13 mouse cellular contexts compared by ENCODE assay signal in genomic region chr19:45854521-45854920, GRCm38 (mm10). TPM values are rescaled to one million over a fixed set of nuclear protein-coding genes. Genes with fewer than 3 reads are reported as not detected.
DNase-seq lines count a peak whose midpoint lies in the region; ATAC-seq and TF ChIP-seq lines count a peak whose summit lies in the region.
"Had no signal": no experiment of that assay in that cellular context is flagged by ENCODE, and none has a peak within 500 bp of the region (broad histone marks: within the 10 kb centered on the region; RNA-seq: fewer than 3 reads in every experiment).

No protein-coding gene starts in this region.

- no peaks in the 10 kb centered on the region for H3K27me3 ChIP-seq in midbrain, postnatal 0 days (ENCODE audit: insufficient read depth, low read length)
- no peaks in the 10 kb centered on the region for H3K27me3 ChIP-seq in midbrain, embryonic 10.5 days (ENCODE audit: low read depth, poor library complexity, severe bottlenecking)
- no peaks in the 10 kb centered on the region for H3K27me3 ChIP-seq in hindbrain, embryonic 16.5 days (replicated peaks; ENCODE audit: control insufficient read depth, insufficient read depth, low read length)
- H3K27me3 ChIP-seq: megakaryocyte, embryonic 14.5 days; neural tube, embryonic 12.5 days had no signal

- peak; percentile 10; the same call in 1 of the 2 replicates for ATAC-seq in cerebellum, adult (ENCODE audit: insufficient number of reproducible peaks, low FRiP score, low TSS enrichment)
- ATAC-seq in midbrain, postnatal 0 days (ENCODE audit: low FRiP score): no peak
- peak; percentile 67 for ATAC-seq in hindbrain, embryonic 16.5 days
- ATAC-seq: liver, postnatal 0 days had no signal

- no peaks in the 10 kb centered on the region for H3K36me3 ChIP-seq in midbrain, postnatal 0 days (ENCODE audit: insufficient read depth, low read length)
- H3K36me3 ChIP-seq in midbrain, embryonic 10.5 days: no peaks in the 10 kb centered on the region
- no peaks in the 10 kb centered on the region for H3K36me3 ChIP-seq in hindbrain, embryonic 16.5 days (ENCODE audit: control insufficient read depth, insufficient read depth, low read length)
- H3K36me3 ChIP-seq: limb, embryonic 10.5 days; neural tube, embryonic 12.5 days had no signal

- H3K4me3 ChIP-seq in midbrain, postnatal 0 days (ENCODE audit: low read depth, low read length): no peak overlapping the region
- no peak overlapping the region for H3K4me3 ChIP-seq in midbrain, embryonic 10.5 days
- H3K4me3 ChIP-seq in hindbrain, embryonic 16.5 days (ENCODE audit: low read length): no peak overlapping the region
- H3K4me3 ChIP-seq: erythroblast, embryonic 14.5 days; limb, embryonic 10.5 days; megakaryocyte, embryonic 14.5 days; neural tube, embryonic 12.5 days had no signal

- no peak for TF ChIP-seq CTCF in midbrain, postnatal 0 days (IDR thresholded peaks at IDR 0.05)

- H3K4me1 ChIP-seq in midbrain, postnatal 0 days (ENCODE audit: insufficient read depth, low read length): no peaks in the 10 kb centered on the region
- H3K4me1 ChIP-seq in midbrain, embryonic 10.5 days: peaks cover 4% of the 10 kb centered on the region; the same call in 1 of the 2 replicates
- H3K4me1 ChIP-seq in hindbrain, embryonic 16.5 days (ENCODE audit: control insufficient read depth, insufficient read depth, low read depth, low read length): peaks cover 3% of the 10 kb centered on the region; the same call in 1 of the 2 replicates
- H3K4me1 ChIP-seq: limb, embryonic 10.5 days; megakaryocyte, embryonic 14.5 days; neural tube, embryonic 12.5 days had no signal

- H3K4me2 ChIP-seq in midbrain, postnatal 0 days (ENCODE audit: low read depth, low read length, poor library complexity, severe bottlenecking): no peak overlapping the region
- H3K4me2 ChIP-seq in hindbrain, embryonic 16.5 days (ENCODE audit: low read length): no peak overlapping the region
- H3K4me2 ChIP-seq: neural tube, embryonic 12.5 days had no signal

- no peak overlapping the region for H3K9ac ChIP-seq in midbrain, postnatal 0 days (replicated peaks; ENCODE audit: low read length, poor library complexity, severe bottlenecking)
- no peak overlapping the region for H3K9ac ChIP-seq in hindbrain, embryonic 16.5 days (ENCODE audit: low read depth, low read length)
- H3K9ac ChIP-seq: liver, postnatal 0 days; neural tube, embryonic 12.5 days had no signal

- DNase-seq in cerebellum, adult 9-10 months: no peak
- peak; percentile 37 for DNase-seq in midbrain, postnatal 0 days (ENCODE audit: low spot score)
- DNase-seq in midbrain, embryonic 10.5 days (ENCODE audit: low spot score): no peak
- DNase-seq in thymus, postnatal 4 days: peak; percentile 68
- no peak for DNase-seq in right cerebral cortex, adult 2 months (ENCODE audit: low spot score in 2 of 2)
- DNase-seq in frontal cortex, postnatal 25 days (ENCODE audit: low spot score in 2 of 2): no peak
- DNase-seq: liver, postnatal 0 days had no signal

- no peaks in the 10 kb centered on the region for H3K9me3 ChIP-seq in midbrain, postnatal 0 days (ENCODE audit: low read length)
- no peaks in the 10 kb centered on the region for H3K9me3 ChIP-seq in midbrain, embryonic 10.5 days (replicated peaks)
- H3K9me3 ChIP-seq in hindbrain, embryonic 16.5 days (ENCODE audit: control insufficient read depth, low read length): no peaks in the 10 kb centered on the region
- H3K9me3 ChIP-seq: limb, embryonic 10.5 days; megakaryocyte, embryonic 14.5 days; neural tube, embryonic 12.5 days had no signal

- peak overlapping the region; percentile 32; the same call in 1 of the 2 replicates for H3K27ac ChIP-seq in midbrain, postnatal 0 days (ENCODE audit: low read depth, low read length)
- H3K27ac ChIP-seq in midbrain, embryonic 10.5 days (replicated peaks): no peak overlapping the region
- no peak overlapping the region for H3K27ac ChIP-seq in hindbrain, embryonic 16.5 days (ENCODE audit: low read depth, low read length)
- H3K27ac ChIP-seq: limb, embryonic 10.5 days; neural tube, embryonic 12.5 days had no signal

- 73% methylated on average over 7 of the region's 7 CpGs for WGBS in midbrain, postnatal 0 days
- WGBS in midbrain, embryonic 10.5 days: 89% methylated on average over 7 of the region's 7 CpGs
- 62% methylated on average over 7 of the region's 7 CpGs for WGBS in hindbrain, embryonic 16.5 days

RNA-seq across cellular contexts. Expression of gene Kcnip2, which starts 38.7 kb away (rescaled TPM):
- 13.7 and 21.2 TPM in 2 replicates for total RNA-seq in midbrain, postnatal 0 days (2014; rRNA removed)
- polyA plus RNA-seq in midbrain, postnatal 0 days (2015; fragmentation: Nextera tagmentation; extraction: Ambion mirVana): 12.0 and 14.2 TPM in 2 replicates
- polyA plus RNA-seq in midbrain, embryonic 10.5 days (2016; fragmentation: Nextera tagmentation; extraction: Ambion mirVana): 0.53 and 0.89 TPM in 2 replicates
- polyA plus RNA-seq in hindbrain, embryonic 16.5 days (2015; fragmentation: Nextera tagmentation; extraction: Ambion mirVana): 17.0 and 19.2 TPM in 2 replicates

Comparison
In these comparisons a context has a peak if more than half of its experiments do, and no peak if none do; other contexts are left out.
1. DNase-seq: peak in midbrain, postnatal 0 days (single experiment) and thymus, postnatal 4 days (single experiment); none in cerebellum, adult 9-10 months (single experiment), midbrain, embryonic 10.5 days (single experiment), right cerebral cortex, adult 2 months (0 of 2) and frontal cortex, postnatal 25 days (0 of 2).